Mouse (Mus musculus) Muller cell, postnatal 12 days (primary cell): ENCODE data around the gene Mrpl47.
"Not testable (repeated sequence)": the region's sequence is repeated elsewhere in the genome, so short reads cannot be mapped to it uniquely, and the experiment has no call there.

ENCODE experiments used
- DNase-seq: peaks from one replicate; pipeline ENCODE4 v3.0.0-alpha.2; 2015; ENCODE audit errors: inconsistent ontology term

Gene Mrpl47

DNA sequence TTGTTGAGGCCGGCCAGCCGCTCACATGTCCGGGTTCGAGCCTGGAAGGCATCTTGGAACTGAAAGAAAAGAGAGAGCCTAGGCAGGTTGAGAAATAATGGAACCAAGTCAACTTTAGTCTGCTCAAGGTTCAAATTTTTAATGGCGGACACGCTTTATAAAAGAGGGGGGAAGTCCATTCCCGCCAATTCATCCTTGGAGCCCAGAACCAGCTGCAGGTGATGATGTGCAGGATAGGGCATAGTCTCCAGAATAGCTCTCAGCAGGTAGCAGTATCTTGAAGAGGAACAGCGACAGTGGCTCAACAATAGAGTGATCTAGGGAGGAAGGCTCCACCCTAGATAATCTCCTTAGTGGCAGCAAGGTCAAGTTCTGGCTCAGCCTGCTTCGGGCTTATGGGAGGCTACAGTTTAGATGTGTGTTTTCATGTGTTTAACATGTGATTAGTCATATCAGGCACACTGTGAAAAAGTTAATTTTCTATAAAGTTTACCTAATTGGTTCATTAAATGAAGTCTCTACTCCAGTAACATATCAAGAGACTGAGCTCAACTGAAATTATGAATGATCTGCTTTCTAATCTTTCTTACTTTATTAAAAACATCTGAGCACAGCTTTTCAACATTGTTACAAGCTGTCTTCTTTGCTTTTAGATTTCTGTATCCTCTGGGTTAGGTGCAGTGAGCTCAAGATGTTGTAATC, 31.6 kb downstream of the Mrpl47 start, which contains the start of gene Actl6a:
Actl6a (plus strand) TSS at position 652 of the 702 bp plus-strand sequence.
- not testable (repeated sequence) for DNase-seq

GRCm38 (mm10) chr3:32704632-32705031, 32.8 kb downstream of the Mrpl47 start:
- not testable (repeated sequence) for DNase-seq

DNA sequence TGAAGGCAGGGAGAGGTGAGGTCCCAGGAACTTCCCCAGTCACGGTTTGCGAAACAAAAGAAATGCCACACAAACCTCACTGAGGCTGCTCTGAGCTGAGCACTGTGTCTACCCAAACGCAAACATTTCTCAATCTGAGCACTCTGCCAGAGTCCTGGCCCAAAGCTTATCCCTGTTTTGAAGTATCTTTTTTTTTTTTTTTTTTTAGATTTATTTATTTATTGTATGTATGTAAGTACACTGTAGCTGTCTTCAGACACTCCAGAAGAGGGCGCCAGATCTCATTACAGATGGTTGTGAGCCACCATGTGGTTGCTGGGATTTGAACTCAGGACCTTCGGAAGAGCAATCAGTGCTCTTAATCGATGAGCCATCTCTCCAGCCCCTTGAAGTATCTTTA, 33.4 kb downstream of the Mrpl47 start:
- DNase-seq, result not testable (repeated sequence)

DNA sequence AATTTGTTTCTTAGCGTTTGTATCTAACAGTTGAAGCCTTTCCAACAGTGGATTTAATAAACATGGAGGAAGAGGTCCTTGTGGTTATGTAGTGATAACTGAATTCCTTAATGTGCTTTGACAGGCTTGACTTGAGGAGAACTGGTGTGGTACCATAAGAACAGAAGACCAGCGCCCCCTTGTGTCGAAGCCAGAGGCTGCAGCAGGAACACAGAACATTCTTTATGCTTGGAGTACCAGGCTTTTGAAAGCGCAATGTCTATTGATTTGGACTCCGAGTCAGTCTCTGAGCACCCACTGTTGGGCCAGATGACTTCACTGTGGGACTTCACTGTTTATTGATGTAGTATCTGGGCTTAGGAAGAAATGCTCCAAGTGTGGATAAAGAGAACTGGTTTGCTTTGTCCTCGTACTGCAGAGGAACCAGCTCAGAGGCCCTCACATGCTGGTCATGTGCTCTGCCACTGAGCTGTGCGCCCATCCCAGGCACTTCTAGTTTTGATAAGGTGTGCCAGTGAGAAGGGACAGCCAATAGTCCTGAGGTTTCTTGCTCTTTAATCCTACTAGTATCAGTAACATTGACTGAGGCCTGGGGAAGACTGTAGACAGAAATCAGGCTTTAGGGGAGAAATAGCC, 39.1 kb downstream of the Mrpl47 start:
- DNase-seq, result peak; percentile 79

- DNase-seq, result no peak
Measured at GRCm38 (mm10) chr3:32695583-32695980, 41.8 kb downstream of the Mrpl47 start.

- no peak for DNase-seq
Measured at GRCm38 (mm10) chr3:32694737-32695582, 42.4 kb downstream of the Mrpl47 start.

- peak; percentile 62 for DNase-seq
Measured at GRCm38 (mm10) chr3:32694211-32694610, 43.2 kb downstream of the Mrpl47 start.

DNA sequence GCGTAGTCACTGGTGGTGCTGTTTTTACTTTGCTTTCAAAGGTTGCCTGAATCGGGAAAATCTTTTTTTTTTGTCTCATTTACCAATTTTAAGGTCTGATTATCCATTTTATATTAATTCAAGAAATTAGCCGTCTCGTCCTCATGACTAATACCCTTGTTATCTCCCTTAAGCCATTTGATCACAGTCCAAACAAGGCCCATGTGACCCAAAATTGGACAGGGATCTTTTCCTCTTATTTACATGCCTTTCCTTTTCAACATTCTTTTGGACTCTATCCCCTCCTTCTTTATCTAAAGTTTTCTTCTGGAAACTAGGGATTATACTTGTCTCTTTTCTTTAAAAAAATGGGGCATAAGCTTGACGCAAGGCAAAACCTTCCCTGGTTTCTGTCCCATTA, 45.6 kb downstream of the Mrpl47 start:
- no peak for DNase-seq

DNA sequence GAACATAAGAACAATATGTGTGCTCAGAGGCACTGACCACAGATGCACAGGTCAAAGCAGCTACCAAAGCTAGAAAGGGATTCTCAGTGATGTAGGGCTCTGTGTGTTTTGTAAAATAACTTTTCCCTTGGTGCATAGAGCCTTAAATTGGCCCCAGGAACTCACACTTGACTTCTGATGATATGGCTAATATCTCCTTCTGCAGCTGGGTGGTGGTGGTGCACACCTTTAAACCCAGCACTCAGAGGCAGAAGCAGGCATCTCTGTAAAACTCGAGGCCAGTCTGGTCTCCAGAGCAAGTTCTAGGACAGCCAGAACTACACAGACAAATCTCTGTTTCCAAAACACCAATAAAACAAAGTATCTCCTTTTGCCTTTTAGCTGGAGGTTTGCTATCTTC, 46.5 kb downstream of the Mrpl47 start:
- no peak for DNase-seq

DNA sequence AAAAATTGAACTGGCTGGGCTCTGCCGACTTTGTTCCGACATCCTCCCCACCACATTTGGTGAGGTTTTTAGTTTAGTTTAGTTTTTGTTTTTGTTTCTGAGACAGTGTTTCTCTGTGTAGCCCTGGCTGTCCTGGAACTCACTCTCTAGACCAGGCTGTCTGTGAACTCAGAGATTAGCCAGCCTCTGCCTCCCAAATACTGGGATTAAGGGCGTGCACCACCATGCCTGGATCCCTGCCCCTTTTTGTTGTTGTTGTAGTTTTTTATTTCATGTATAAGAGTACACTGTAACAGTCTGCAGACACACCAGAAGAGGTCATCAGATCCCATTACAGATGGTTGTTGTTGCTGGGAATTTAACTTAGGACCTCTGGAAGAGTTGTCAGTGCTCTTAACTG, 47.4 kb downstream of the Mrpl47 start:
- no peak for DNase-seq

DNA sequence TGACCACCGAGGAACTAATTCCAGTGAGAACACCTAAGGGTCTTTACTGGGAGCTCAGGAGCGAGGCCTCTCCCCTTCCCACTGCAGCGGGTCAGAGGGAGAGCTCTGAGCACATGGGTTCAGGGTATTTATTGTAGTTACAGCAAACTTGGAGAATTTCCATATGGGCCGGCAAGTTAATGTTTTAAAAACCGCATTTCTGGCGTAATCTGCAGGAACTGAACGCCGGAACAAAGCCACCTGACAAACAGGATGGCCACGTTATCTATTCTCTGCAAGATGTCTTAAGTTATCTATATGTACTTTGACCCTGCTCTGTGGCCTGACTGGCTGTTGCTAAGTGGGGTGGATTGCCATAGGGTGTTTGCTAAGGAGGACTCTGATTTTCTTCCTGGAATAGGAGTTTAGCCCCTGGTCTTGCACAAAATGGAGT, 47.8 kb downstream of the Mrpl47 start:
- DNase-seq, result no peak

- no peak for DNase-seq
Measured at GRCm38 (mm10) chr3:32687156-32687555, 50.2 kb downstream of the Mrpl47 start.

DNA sequence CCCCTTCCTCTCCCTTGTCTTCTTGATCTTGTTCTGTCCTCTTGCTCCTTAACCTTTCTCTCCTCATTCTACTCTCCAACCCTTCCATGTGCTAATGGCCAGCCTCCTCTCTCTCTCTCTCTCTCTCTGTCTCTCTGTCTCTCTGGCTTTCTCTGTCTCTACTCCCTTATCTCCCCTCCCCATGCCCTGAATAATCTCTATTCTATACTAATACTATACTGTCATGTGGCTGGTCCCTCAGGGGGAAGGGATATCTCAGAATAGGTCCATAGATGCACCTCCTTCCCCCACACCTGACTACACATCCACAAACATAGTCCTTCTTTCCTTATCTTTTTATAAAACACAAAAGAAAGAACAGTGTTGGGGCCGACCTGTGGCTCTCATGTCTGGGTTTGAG, 50.9 kb downstream of the Mrpl47 start:
- no peak for DNase-seq

- DNase-seq, result no peak
Measured at GRCm38 (mm10) chr3:32684631-32685030, 52.8 kb downstream of the Mrpl47 start.

DNA sequence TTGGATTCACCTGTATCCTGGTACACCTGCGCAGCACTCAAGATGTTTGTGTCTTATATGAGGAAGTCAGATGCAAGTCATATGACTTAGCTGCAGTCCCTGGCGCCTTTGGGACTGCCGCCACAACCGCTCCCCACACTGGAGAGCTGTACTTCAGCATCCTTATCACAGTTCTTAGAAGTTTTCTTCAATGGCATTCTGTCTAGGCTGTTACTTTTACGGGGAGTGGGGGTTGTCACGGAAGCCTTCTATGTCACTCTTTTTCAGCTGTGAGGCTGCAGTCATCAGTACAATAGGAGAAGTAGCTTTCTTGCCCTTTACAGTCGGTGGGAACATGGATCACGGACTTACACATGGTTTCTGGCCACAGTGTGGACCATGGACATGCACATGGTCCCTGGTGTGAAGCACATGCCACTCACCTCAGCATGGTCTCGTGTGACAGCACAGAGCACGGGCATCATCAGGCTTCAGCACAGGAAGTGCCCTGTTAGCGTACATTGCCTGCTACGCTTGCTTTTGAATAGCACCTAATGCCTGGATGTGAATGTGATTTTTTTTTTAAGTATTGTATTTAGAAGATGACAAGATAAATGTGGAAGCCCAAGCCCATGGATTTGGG, 54.4 kb downstream of the Mrpl47 start:
- no peak for DNase-seq

GRCm38 (mm10) chr3:32676393-32676792, 61.0 kb downstream of the Mrpl47 start:
- DNase-seq, result no peak
